In genomic region chr3:69348197-69348920, GRCm38 (mm10) we compare ENCODE assay signal across 10 mouse cellular contexts. TPM values are rescaled to one million over a fixed set of nuclear protein-coding genes. Genes with fewer than 3 reads are reported as not detected.
DNase-seq lines count a peak whose midpoint lies in the region; ATAC-seq and TF ChIP-seq lines count a peak whose summit lies in the region.
"Had no signal": no experiment of that assay in that cellular context is flagged by ENCODE, and none has a peak within 500 bp of the region (broad histone marks: within the 10 kb centered on the region; RNA-seq: fewer than 3 reads in every experiment).

No protein-coding gene starts in this region.

- no peaks in the 10 kb centered on the region for H3K9me3 ChIP-seq in lung, embryonic 16.5 days (ENCODE audit: control insufficient read depth, low read length)
- no peaks in the 10 kb centered on the region for H3K9me3 ChIP-seq in stomach, postnatal 0 days (ENCODE audit: control insufficient read depth, low read length)
- H3K9me3 ChIP-seq: forebrain, embryonic 13.5 days; lung, embryonic 15.5 days had no signal

- H3K36me3 ChIP-seq in heart, adult 2 months (ENCODE audit: control insufficient read depth, insufficient read depth, low read length), result no peaks in the 10 kb centered on the region
- H3K36me3 ChIP-seq in lung, embryonic 16.5 days (ENCODE audit: control insufficient read depth, insufficient read depth, low read length), result no peaks in the 10 kb centered on the region
- no peaks in the 10 kb centered on the region for H3K36me3 ChIP-seq in stomach, postnatal 0 days (ENCODE audit: control insufficient read depth, insufficient read depth, low read length)
- no peaks in the 10 kb centered on the region for H3K36me3 ChIP-seq in kidney, adult 2 months (ENCODE audit: control insufficient read depth, insufficient read depth, low read length)
- H3K36me3 ChIP-seq: lung, embryonic 15.5 days had no signal

- H3K4me2 ChIP-seq in lung, embryonic 16.5 days (ENCODE audit: low read depth, low read length), result no peak overlapping the region
- H3K4me2 ChIP-seq in stomach, postnatal 0 days (replicated peaks; ENCODE audit: low read depth), result no peak overlapping the region
- H3K4me2 ChIP-seq: forebrain, embryonic 13.5 days; lung, embryonic 15.5 days had no signal

- no peak for TF ChIP-seq POLR2A in heart, adult 2 months (IDR thresholded peaks at IDR 0.05; ENCODE audit: insufficient read depth, low read depth, low read length)
- TF ChIP-seq POLR2A in kidney, adult 2 months (IDR thresholded peaks at IDR 0.05; ENCODE audit: low read depth, low read length), result no peak

- no peak for DNase-seq in heart, adult 2 months
- DNase-seq in heart, adult 9 months (ENCODE audit: low spot score in 2 of 2), result no peak
- DNase-seq in lung, postnatal 14 days, result no peak
- DNase-seq in adipocyte (ENCODE audit: low spot score), result peak; percentile 49
- no peak for DNase-seq in stomach, postnatal 0 days (ENCODE audit: low spot score)
- no peak for DNase-seq in kidney, adult 2 months
- DNase-seq: heart, postnatal 4 days had no signal

- H3K4me1 ChIP-seq in heart, adult 2 months (ENCODE audit: control insufficient read depth, insufficient read depth, low read length), result no peaks in the 10 kb centered on the region
- H3K4me1 ChIP-seq in lung, embryonic 16.5 days (replicated peaks; ENCODE audit: control insufficient read depth, insufficient read depth, low read length), result peaks cover 7% of the 10 kb centered on the region
- H3K4me1 ChIP-seq in stomach, postnatal 0 days (replicated peaks; ENCODE audit: control insufficient read depth, insufficient read depth), result no peaks in the 10 kb centered on the region
- no peaks in the 10 kb centered on the region for H3K4me1 ChIP-seq in kidney, adult 2 months (ENCODE audit: control insufficient read depth, insufficient read depth, low read length)
- H3K4me1 ChIP-seq: forebrain, embryonic 13.5 days had no signal

- no peak for TF ChIP-seq EP300 in heart, adult 2 months (IDR thresholded peaks at IDR 0.05; ENCODE audit: insufficient read depth, low read depth, low read length)
- no peak for TF ChIP-seq EP300 in stomach, postnatal 0 days (optimal IDR thresholded peaks at IDR 0.05)

- ATAC-seq in lung, embryonic 16.5 days (ENCODE audit: low read depth), result no peak
- ATAC-seq in stomach, postnatal 0 days (ENCODE audit: low FRiP score, low TSS enrichment), result no peak
- ATAC-seq: forebrain, embryonic 13.5 days had no signal

- intact Hi-C loops in heart, adult 2 months (cut with DNase I), result no loop called here

- H3K9ac ChIP-seq in heart, adult 2 months (ENCODE audit: low read depth, low read length), result no peak overlapping the region
- H3K9ac ChIP-seq in lung, embryonic 16.5 days (ENCODE audit: low read length), result peak overlapping the region; percentile 3; the same call in 1 of the 2 replicates
- H3K9ac ChIP-seq in stomach, postnatal 0 days (ENCODE audit: low read length), result no peak overlapping the region
- H3K9ac ChIP-seq: forebrain, embryonic 13.5 days; lung, embryonic 15.5 days had no signal

- H3K27me3 ChIP-seq in heart, adult 2 months (ENCODE audit: control insufficient read depth, insufficient read depth, low read length), result no peaks in the 10 kb centered on the region
- H3K27me3 ChIP-seq in lung, embryonic 16.5 days (ENCODE audit: control insufficient read depth, insufficient read depth, low read depth, low read length), result no peaks in the 10 kb centered on the region
- no peaks in the 10 kb centered on the region for H3K27me3 ChIP-seq in stomach, postnatal 0 days (ENCODE audit: control insufficient read depth, insufficient read depth, low read length)
- H3K27me3 ChIP-seq in kidney, adult 2 months (replicated peaks; ENCODE audit: control insufficient read depth, insufficient read depth, low read length), result no peaks in the 10 kb centered on the region
- H3K27me3 ChIP-seq: forebrain, embryonic 13.5 days; lung, embryonic 15.5 days had no signal

- peak; percentile 57 for TF ChIP-seq CTCF in heart, adult 2 months (IDR thresholded peaks at IDR 0.05)
- TF ChIP-seq CTCF in stomach, postnatal 0 days (IDR thresholded peaks at IDR 0.05; ENCODE audit: low read depth), result peak; percentile 54
- no peak for TF ChIP-seq CTCF in kidney, adult 2 months (conservative IDR thresholded peaks at IDR 0.05; ENCODE audit: insufficient read depth, insufficient read length, low read depth, low read length)

- WGBS in heart, adult 2 months, result 80% methylated on average over 11 of the region's 11 CpGs
- 56% methylated on average over 11 of the region's 11 CpGs for WGBS in lung, embryonic 16.5 days
- 73% methylated on average over 11 of the region's 11 CpGs for WGBS in stomach, postnatal 0 days
- 73% methylated on average over 11 of the region's 11 CpGs for WGBS in kidney, adult 2 months

- H3K79me2 ChIP-seq in heart, adult 2 months (replicated peaks; ENCODE audit: control insufficient read depth, insufficient read depth, low read length), result no peaks in the 10 kb centered on the region

- no peak overlapping the region for H3K27ac ChIP-seq in heart, adult 2 months
- H3K27ac ChIP-seq in lung, embryonic 16.5 days (ENCODE audit: low read length), result no peak overlapping the region
- no peak overlapping the region for H3K27ac ChIP-seq in stomach, postnatal 0 days (replicated peaks)
- no peak overlapping the region for H3K27ac ChIP-seq in kidney, adult 2 months (ENCODE audit: insufficient read depth, low read depth, low read length)
- H3K27ac ChIP-seq: forebrain, embryonic 13.5 days; lung, embryonic 15.5 days had no signal

- H3K4me3 ChIP-seq in heart, adult 2 months, result no peak overlapping the region
- H3K4me3 ChIP-seq in lung, embryonic 16.5 days (ENCODE audit: low read length), result no peak overlapping the region
- H3K4me3 ChIP-seq in stomach, postnatal 0 days (ENCODE audit: low read depth, low read length), result no peak overlapping the region
- H3K4me3 ChIP-seq in kidney, adult 2 months (ENCODE audit: insufficient read depth, low read depth, low read length), result no peak overlapping the region
- H3K4me3 ChIP-seq: forebrain, embryonic 13.5 days; lung, embryonic 15.5 days had no signal

RNA-seq across cellular contexts. Expression of gene Ppm1l, which starts 31.7 kb away (rescaled TPM):
- 10 to 100 TPM; 24.1 to 31.3 TPM for total RNA-seq in heart, adult 2 months (2021)
- polyA plus RNA-seq in heart, adult 2 months (2012; rRNA removed), result 7.6 and 14.2 TPM in 2 replicates
- 6.0 and 6.8 TPM in 2 replicates for polyA plus RNA-seq in lung, embryonic 16.5 days (2015; fragmentation: Nextera tagmentation; extraction: Ambion mirVana)
- polyA plus RNA-seq in stomach, postnatal 0 days (2015; fragmentation: Nextera tagmentation; extraction: Ambion mirVana), result 6.0 and 7.0 TPM in 2 replicates
- polyA plus RNA-seq in kidney, adult 2 months (2012; rRNA removed), result 4.0 TPM in 2 replicates
